Comparison of ENCODE assay signal across 1 mouse cellular context in genomic region chr3:93314388-93314787, GRCm38 (mm10).
TF ChIP-seq lines count a peak whose summit lies in the region.

No protein-coding gene starts in this region.

TF ChIP-seq in CH12.LX, 34 proteins besides CTCF, POLR2A, EP300 and RAD21:
- no peak for TF ChIP-seq ZKSCAN1 (IDR thresholded peaks at IDR 0.05; ENCODE audit: borderline replicate concordance, low read depth, low read length)
- TF ChIP-seq SMC3 (IDR thresholded peaks at IDR 0.05; ENCODE audit: low read depth, low read length): peak; percentile 59
